Mouse (Mus musculus): ENCODE measurements at regions not wholly inside any gene's neighbourhood (a gene's known extent, or its start where the extent isn't known, plus 50 kb on each side); places are given as distances from the start of the nearest gene placed in this dataset.

GRCm38 (mm10) chr8:125317584-125317991, 252.0 kb downstream of the Sipa1l2 start:
- TF ChIP-seq EP300 (IDR thresholded peaks at IDR 0.05; ENCODE audit: low read length) (no peak), USF1 (IDR thresholded peaks at IDR 0.05; ENCODE audit: low read depth, low read length) (no peak), CTCF (conservative IDR thresholded peaks at IDR 0.05 in 1 of 2, IDR thresholded peaks at IDR 0.05 in 1 of 2; ENCODE audit: low read depth in 2 of 2, low read length in 2 of 2) (no peak), POLR2A (IDR thresholded peaks at IDR 0.05; ENCODE audit: low read depth, low read length) (no peak)

All from CH12.LX (cell line).